Mouse (Mus musculus) left cerebral cortex, postnatal 14 days (tissue): ENCODE results near the gene P2rx4. TPM values are rescaled to one million over a fixed set of nuclear protein-coding genes. Genes with fewer than 3 reads are reported as not detected.

Experiments
- DNase-seq, 2 experiments: peaks; one replicate each; pipeline ENCODE4 v3.0.0; 2021 to 2022; ENCODE audit warnings: low spot score in 2 of 2, mixed read lengths in 1 of 2
- intact Hi-C: fragments of 180-260 bp; cut with DNase I; formaldehyde crosslinking; loops from one replicate; pipeline ENCODE4 v1.15.1; 2025
- total RNA-seq, 2 experiments: library from RNA; stranded (reverse); gene quantifications; 2 replicates each; pipeline ENCODE4 v1.2.3; 2021

P2rx4 gene
- total RNA-seq, 2 experiments from 2014 or later: 11.3 to 11.9 TPM

DNA sequence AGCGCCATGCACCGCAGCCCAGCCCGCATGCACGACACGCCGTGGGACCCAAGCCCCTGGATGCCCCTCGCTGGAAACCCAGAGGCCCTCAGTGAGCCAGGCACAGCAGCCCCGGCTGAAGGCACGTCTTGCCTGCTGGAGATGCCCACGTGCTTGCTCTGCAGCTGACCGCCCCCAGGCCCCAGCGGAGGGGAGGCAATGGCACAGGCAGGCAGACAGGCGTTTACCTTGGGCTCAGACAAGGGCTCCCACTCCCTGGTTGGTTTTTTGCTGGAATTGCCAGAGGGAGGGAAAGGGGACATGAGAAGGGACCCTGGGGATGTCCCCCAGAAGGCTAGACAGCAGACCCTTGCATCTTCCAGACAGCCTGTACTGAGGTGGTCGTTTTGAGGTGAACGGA, 29.4 kb downstream of the P2rx4 start:
- DNase-seq: no peak
- intact Hi-C loops: no loop called here

DNA sequence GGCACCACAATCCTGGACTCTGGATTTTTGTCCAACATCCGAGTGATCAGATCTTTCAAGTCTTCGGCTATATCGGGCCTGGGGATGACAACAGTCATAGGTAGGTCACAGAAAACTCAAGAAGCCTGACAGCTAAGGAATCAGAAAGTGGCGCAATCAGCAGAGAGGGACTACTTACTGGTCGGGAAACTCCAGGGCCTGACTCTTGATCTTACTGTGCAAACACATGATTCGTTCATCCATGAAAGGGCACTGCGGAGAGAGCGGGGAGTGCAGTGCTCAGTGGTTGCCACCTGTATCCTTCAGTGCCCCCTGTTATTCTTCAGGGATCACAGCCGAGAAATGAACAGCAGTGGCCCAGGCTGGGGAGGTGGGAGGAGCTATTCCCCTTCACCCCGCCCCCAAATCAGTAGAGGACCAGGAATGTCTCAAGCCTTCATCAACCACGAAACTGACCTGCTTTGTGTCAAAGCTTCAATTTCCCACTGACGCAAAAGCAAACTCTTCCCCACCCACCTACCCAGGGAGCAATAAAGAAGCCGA, 36.6 kb downstream of the P2rx4 start:
- intact Hi-C loops: no loop called here
- no peak for DNase-seq

DNA sequence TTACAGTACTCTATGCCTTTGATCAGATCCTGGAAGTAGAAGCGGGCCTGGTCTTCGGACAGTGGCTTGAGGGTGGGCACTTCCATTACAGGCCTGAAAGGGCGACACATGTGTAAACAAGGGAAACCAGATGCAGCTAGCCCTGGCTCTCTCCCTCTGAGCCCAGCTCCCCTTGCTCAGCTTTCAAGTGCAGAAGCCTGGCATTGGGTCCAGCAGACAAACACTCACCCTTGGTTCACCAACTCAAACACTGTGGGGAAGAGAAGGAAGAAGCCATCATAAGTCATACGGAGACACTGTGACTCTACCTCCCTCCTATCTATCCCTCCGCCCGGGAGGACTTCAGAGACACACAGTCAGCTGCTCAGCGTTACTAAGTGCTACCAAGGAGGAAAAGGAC, 40.6 kb downstream of the P2rx4 start:
- intact Hi-C loops: no loop called here
- DNase-seq: no peak

DNA sequence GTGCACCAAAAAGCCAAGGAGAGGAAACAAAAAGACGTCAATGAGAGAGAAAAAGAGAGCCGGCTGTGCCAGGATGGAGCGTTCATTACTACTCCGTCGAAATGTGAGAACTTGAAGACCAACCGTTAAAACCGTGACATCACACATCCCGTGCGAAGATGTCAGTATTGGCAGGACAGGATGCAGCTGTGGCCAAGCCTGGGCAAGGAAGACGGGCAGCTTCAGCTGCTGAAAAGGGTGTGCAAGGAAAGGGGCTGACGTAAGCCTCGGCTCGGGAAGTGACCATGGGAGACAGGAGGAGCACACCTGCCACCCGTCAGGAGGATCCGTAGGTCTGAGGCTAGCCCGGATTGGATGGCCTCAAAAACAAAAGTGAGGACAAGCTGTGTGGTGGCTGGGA, 47.1 kb downstream of the P2rx4 start:
- intact Hi-C loops: no loop called here
- no peak for DNase-seq

DNA sequence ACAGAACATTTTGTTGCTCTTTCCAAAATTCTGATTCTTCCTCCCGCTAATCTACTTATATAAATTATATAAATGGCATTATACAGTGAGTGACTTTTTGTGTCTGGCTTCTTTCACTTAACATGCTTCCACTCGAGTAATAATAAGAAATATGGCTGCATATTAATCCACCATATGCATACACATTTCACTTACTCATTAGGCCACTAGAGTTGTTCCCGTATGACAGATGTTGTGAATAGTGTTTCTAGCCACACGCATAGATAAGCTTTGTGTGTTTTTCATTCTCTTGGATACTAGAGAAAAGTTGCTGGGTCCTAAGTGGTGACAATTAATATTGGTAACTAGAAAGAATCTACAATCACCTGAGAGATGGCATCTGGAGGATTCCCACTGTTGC, 48.3 kb downstream of the P2rx4 start:
- no peak for DNase-seq
- intact Hi-C loops: no loop called here

DNA sequence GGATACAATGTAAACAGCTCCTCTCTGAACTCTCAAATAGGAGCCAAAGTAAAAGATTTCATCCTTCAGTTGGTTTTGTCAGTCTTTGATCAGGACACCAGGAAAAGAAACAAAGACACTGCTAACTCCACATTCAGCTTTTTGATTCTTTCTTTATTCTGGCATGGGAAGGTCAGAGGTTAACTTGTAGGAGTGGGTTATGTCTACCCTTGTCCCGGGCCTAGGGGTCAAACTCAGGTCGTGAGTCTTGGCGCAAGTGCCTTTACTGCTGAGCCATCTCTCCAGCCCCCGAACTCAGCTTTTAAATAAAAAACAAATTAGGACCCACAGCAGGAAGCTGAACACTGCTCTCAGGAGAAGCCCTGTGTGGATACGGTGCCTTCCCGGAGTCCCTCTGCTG, 48.8 kb downstream of the P2rx4 start:
- DNase-seq: no peak
- intact Hi-C loops: no loop called here

DNA sequence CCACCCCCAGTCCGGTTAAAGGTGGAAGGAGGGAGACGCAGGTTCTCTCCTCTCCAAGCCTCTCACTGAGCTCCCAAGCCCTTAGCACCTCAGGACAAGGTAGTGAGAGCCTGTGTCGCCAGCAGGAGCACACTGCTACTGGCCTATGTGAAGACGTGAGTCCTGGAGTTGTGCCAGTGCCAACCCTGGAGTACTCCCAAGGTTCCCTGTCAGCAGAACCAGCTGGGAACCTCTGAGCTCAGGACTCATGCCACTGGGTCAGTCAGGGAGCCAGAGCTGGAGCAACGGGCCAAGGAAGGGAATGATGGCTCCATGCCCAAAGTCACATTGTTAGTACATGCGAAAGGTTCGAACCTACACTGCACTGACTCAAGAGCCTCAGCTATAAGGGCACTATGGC, 49.3 kb downstream of the P2rx4 start:
- no peak for DNase-seq
- intact Hi-C loops: no loop called here

DNA sequence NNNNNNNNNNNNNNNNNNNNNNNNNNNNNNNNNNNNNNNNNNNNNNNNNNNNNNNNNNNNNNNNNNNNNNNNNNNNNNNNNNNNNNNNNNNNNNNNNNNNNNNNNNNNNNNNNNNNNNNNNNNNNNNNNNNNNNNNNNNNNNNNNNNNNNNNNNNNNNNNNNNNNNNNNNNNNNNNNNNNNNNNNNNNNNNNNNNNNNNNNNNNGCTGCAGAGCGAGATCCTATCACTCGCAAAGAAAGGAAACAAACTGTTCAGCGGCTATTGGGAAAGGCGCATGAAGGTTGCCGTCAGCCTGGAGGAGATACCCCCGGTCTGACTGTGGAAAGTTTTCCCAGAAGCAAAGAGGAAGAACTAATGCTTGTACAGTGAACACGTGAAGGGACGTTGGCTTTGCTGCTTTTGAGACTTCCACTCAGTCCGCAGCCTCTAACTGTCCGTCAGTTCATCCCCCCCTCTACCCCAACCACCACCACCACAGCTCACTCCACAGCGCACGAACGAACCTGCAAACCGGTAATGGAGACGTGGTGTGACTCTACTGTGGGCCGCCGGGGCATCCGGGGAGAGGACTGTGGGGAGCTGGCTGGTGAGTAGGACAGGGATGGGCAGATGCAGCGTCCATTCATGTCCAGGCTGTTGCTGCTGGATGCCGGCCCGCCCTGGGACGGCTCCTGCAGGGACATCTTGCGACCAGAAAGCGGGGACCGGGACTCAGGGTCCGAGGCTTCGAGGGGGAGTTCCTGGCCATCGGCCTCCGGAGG, 56.1 kb downstream of the P2rx4 start:
- no peak for DNase-seq
- intact Hi-C loops: no loop called here

DNA sequence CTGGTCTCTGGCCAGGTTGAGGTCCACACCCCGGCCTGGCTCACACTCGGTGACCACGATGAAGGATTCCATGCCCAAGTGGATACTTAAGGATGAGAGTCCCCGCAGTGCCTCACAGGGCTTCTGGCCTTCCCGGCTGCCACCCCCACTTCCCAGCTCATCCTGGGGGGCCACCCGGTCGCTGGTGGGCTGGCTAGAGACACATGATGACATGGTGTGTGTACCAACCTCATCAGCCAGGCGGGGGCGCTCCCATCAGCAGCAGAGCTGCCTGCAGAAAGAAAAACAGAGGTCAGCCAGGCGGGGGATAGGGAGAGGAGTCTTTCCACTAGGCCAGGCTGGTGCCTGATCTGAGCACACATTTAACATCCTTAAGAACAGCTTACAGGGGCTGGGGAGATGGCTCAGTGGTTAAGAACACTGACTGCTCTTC, 56.7 kb downstream of the P2rx4 start:
- intact Hi-C loops: no loop called here
- DNase-seq: peak in 1 of 2 experiments; percentile 40

DNA sequence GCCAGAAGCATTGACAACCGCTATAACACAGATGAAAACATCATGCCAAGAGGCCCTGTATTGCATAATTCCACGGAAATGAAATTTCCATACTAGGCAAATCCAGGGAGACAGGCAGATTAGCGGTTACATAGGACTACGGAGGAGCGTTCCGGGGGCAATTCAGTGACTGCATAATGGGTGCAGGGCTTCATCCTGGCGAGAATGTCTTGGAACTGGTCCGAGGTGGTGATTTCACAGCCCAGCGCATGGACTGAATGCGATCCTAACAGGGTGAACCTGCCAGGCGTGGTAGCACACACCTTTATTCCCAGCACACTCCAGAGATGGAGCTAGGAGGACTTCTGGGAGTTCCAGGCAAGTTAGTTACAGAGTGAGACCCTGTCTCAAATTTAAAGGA, 59.9 kb downstream of the P2rx4 start:
- no peak for DNase-seq
- intact Hi-C loops: no loop called here

DNA sequence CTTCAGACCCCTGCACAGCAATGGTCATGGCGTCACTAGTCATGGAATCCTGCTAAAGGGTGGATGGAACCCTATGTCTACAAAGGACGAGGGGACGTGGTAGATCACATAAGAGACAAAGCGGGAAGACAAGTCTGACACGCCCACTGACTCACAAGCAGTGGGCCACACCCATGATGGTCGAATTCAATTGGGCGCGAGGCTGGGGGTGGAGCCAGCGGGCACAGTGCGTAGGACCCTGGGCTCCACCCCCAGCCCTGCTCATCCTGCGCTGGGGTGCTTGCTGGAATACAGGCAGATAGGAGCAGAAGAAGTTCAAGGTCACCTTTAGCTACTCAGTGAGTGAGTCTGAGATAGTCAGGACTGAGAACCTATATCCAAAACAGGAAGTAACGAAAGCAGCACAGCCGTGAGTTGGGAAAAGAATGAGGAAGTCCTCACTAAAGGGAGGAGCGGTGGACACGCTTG, 61.8 kb downstream of the P2rx4 start:
- intact Hi-C loops: no loop called here
- DNase-seq: no peak

DNA sequence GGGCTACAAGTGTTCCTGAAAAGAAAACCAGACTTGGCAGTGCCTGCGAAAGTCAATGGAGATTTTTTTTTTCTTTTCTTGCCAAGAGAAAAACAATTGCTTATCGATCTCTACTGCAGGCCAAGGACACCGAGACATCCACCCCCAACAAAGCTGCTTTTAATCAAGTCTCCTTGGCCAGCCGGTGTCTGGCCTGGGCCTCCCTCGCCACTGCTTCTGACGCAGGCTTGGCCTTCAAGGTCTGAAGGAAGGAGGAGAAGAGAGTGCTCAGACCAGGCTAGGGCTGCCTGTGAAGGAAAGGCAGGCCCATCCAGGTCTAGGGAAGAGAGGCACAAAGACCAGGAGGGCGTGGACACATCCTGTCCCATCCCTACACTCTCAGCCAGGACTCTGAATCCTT, 63.0 kb downstream of the P2rx4 start:
- no peak for DNase-seq
- intact Hi-C loops: no loop called here

DNA sequence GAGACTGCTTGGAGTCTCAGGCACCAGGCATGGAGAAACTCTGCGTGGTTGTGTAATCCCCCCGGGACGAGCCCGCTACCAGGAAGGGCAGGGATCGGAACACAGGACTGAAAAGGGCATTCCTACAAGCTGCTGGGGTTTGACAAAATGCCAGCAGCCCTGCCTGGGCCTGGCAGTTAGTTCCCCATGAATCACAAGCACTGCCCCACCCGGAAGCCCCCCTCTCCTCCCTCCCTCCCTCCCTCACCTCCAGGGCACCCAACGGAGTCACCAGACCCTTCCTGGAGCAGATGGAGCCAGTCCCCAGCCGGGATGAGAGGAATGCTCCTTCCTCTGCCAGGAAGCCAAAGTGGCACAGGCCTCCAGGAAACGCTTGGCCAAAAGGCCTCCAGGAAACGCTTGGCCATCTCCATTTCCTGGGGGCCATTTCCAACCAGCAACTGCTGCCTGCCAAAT, 63.5 kb downstream of the P2rx4 start:
- peak in 1 of 2 experiments; percentile 40 for DNase-seq
- intact Hi-C loops: no loop called here

DNA sequence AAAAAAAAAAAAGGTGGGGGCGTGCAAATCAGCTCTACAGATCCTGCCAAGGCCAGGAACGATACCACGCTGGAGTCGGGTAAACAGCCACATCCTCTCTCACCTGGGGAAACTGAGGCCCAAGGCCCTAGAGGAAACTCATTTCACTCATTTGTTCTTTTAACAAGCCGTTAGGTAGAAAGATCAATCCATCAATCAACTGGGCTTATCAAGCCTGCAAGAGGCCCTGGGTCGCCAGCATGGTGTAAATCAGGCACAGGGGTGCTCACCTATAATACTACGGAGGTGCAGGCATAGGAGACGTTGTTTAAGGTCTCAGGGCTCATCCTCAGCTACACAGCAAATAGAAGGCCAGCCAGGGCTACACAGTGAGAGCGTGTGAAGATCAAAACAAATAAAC, 64.1 kb downstream of the P2rx4 start:
- intact Hi-C loops: no loop called here
- DNase-seq: no peak

DNA sequence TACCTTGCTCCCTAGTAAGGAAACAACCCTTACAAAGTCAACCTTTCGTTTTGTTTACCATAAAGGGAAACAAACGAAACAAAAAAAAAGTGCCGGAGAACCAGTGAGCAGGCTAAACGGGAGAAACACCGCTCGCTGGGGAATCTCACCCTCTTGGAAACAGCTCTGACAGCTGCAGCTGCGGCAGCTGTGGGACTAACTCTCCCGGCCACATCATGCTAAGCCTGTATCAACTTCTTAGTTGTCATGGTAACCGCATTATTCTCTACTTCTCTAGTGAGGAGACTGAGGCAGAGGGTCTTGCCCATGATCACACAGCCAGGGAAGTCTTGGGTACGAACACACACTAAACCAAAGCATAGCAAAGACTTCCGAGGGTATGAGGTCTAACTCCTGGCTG, 66.4 kb downstream of the P2rx4 start:
- no peak for DNase-seq
- intact Hi-C loops: no loop called here

DNA sequence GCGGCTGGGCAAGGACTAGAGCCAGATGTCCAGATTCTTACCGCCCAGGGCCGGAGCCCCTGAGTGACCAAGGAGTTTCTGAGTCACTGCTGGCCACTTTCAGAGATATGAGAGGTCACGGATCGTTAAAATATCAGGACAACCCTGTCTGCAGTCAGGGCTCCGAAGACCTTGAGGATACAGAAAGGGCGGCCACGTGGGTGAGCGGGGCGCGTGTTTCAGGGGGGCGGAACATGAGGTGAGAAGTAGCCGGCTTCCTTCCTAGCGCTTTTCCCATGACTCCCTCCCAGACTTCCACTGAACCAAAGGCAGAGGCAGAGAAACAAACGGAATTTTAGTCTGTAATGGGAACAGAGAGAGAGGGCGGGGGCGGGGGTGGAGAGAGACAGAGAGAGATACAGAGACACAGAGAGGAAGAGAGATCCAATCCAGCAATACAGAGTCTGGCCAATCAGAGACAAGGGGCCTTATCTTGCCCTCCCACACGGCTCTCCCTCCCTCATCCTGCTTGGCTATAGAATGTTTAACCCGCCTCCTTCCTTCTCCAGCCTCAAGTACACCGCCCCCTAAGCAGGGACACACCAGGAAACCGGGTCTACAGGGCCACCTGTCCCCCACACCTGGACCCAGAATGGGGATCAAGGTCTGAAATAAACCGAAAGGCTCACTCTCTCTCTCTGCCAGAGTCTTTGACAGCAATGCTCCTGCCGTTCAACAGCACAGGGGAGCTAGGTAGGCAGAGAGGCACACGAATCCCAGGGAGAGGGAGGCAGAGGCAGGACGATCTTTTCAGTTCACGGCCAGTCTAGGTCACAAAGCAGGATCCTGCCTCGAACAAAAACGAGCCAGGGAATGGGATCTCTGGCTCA, 67.6 kb downstream of the P2rx4 start:
- intact Hi-C loops: no loop called here
- peak; percentile 43 to 63 for DNase-seq

DNA sequence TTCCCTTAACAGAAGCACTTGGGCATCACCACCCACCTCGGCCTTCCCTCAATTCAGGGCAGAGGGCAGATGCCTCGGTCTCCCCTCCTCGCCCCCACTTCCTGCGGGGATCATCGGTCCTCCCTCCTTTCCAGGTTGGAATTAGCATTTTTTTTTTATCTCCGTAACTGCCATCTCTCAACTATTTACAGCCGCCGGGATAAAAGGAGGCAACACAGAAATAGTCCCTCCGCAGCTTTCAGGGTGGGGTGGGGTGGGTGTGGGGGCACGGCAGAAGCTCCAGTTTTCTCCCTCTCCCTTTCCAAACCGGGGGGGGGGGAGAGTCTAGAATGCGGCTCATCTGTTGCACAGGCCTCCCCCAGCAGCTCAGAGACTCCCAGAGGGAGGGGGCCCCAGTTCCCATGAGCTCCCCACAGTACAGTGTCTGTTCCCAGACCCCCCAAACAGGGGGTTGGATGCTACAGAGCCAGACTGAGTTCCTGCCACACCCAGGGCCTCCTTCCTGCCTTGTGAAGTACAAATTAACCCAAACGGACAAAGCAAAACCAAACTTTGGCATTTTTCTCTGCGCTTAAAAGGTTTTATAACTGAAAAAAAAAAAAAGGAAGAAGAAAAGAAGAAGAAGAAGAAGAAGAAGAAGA, 68.4 kb downstream of the P2rx4 start:
- intact Hi-C loops: no loop called here
- no peak for DNase-seq

DNA sequence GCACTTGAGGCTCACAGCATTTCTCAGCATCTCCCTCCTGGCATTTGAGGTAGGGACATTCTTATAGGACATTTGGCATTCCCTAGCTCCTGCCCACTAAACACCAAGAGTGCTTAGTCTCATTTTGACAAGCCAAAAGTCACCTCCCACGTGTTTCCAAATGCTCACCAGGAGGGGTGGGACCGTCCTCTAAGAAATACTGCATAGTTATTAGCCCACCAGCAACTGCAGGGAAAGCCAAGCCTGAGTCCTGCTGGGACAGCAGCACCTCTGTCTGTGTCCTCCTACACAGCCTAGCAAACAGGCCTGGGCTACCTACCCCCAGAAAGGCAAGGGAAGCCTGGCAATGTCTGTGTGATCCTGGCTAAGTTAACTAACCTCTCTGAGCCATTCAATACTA, 70.0 kb downstream of the P2rx4 start:
- DNase-seq: peak; percentile 33 to 49
- intact Hi-C loops: no loop called here

DNA sequence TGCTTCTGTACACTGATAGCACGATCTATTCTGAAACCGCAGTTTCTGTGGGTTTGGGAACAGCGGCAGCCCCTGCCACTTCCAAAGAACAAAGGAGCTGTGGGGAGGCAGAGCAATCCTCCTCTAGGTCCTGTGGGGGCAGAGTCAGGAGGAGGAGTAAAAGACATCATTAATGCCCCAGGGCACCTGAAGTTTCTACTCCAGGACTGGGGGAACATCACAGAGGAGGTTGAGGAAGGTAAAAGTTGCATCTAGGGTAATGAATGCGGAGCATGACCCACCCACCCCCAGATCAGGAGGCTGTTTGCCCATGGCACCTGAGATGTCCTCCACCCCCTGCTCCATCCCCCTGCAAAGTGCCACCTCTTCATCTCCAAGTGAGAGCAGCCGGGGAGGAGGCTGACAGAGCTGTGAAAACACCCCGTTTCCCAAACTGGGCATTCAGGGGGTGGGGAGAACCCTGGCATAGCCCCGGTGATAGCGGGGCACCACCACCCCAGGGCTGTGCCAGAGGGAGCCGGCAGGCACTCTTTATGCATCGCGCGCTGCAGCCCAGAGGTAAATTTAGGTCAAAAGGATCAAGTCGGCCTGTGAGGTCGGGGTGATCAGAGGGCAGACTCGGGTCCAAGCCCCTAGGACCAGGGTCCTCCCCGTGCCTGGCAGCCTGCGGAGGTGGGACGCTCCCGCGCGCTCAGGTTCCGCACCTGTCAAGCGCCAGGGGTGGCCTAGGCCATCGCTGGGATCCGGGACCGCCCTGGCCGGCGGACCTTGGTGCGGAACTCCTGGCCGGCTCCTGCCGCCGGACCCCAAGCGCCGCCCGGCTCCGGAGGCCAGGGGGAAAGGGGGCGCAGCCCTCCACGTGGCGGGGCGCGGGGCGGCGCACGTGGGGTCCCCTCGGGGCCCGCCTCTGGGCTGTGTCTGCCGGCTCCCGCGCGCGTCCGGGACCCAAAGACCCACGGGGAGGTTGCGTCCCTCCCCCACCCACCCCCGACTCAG, 71.2 kb downstream of the P2rx4 start:
- peak; percentile 34 to 48 for DNase-seq
- intact Hi-C loops: no loop called here
